Mouse (Mus musculus) forebrain, embryonic 14.5 days (tissue): Measurements from ENCODE around the gene Fam83b. TPM values are rescaled to one million over a fixed set of nuclear protein-coding genes. Genes with fewer than 3 reads are reported as not detected.

ENCODE experiments used
- ATAC-seq: fragments of 200-750 bp; cut with Nextera tagmentation; 2 replicates; pipeline ENCODE4 v1.8.0; 2017; ENCODE audit warnings: mild to moderate bottlenecking, moderate library complexity
- DNase-seq: peaks from one replicate; pipeline ENCODE4 v3.0.0-alpha.2; 2015; ENCODE audit warnings: low spot score
- H3K27ac ChIP-seq: fragments of 300-500 bp; sonication (generic); 2 replicates; pipeline ENCODE4 v1.5.1; 2014; ENCODE audit warnings: low read depth, mild to moderate bottlenecking, control low read depth, low read length, moderate library complexity
- H3K27me3 ChIP-seq: fragments of 300-500 bp; sonication (generic); replicated peaks from 2 replicates; pipeline ENCODE4 v1.6.1; 2014; ENCODE audit warnings: low read length, control low read depth, mixed read lengths; ENCODE audit not compliant: control insufficient read depth, insufficient read depth
- H3K36me3 ChIP-seq: fragments of 300-500 bp; sonication (generic); 2 replicates; pipeline ENCODE4 v1.6.1; 2014; ENCODE audit warnings: low read length, control low read depth; ENCODE audit not compliant: control insufficient read depth, insufficient read depth
- H3K4me1 ChIP-seq: fragments of 300-500 bp; sonication (generic); 2 replicates; pipeline ENCODE4 v1.6.1; 2014; ENCODE audit warnings: antibody characterized with exemption, low read length, control low read depth; ENCODE audit not compliant: control insufficient read depth, insufficient read depth
- H3K4me2 ChIP-seq: fragments of 300-500 bp; sonication (generic); 2 replicates; pipeline ENCODE4 v1.6.1; 2014; ENCODE audit warnings: mild to moderate bottlenecking, control low read depth, low read length
- H3K4me3 ChIP-seq: fragments of 300-500 bp; sonication (generic); 2 replicates; pipeline ENCODE4 v1.5.1; 2014; ENCODE audit warnings: low read depth, low read length, control low read depth
- H3K9ac ChIP-seq: fragments of 300-500 bp; sonication (generic); 2 replicates; pipeline ENCODE4 v1.6.1; 2014; ENCODE audit warnings: mild to moderate bottlenecking, low read length, control low read depth, moderate library complexity
- H3K9me3 ChIP-seq: fragments of 300-500 bp; sonication (generic); replicated peaks from 2 replicates; pipeline ENCODE4 v1.6.1; 2016; ENCODE audit warnings: low read length, control low read depth, mixed read lengths; ENCODE audit not compliant: control insufficient read depth
- WGBS: fragments of 180-500 bp; shearing (Covaris S2); extraction: QIAGEN DNeasy Blood & Tissue Kit; methylation state at CpG from one replicate; pipeline ENCODE4 v1.1.7; 2014; 5-methylcytosine and 5-hydroxymethylcytosine counted together
- polyA plus RNA-seq: library from polyadenylated mRNA; unstranded; fragments of >200 nt; fragmentation: Nextera tagmentation; extraction: Ambion mirVana; gene quantifications from 2 replicates; pipeline ENCODE4 v1.2.1, GENCODE M21; 2014

The Fam83b gene
- 0.07 TPM in 1 of 2 replicates, not detected in the other for polyA plus RNA-seq

DNA sequence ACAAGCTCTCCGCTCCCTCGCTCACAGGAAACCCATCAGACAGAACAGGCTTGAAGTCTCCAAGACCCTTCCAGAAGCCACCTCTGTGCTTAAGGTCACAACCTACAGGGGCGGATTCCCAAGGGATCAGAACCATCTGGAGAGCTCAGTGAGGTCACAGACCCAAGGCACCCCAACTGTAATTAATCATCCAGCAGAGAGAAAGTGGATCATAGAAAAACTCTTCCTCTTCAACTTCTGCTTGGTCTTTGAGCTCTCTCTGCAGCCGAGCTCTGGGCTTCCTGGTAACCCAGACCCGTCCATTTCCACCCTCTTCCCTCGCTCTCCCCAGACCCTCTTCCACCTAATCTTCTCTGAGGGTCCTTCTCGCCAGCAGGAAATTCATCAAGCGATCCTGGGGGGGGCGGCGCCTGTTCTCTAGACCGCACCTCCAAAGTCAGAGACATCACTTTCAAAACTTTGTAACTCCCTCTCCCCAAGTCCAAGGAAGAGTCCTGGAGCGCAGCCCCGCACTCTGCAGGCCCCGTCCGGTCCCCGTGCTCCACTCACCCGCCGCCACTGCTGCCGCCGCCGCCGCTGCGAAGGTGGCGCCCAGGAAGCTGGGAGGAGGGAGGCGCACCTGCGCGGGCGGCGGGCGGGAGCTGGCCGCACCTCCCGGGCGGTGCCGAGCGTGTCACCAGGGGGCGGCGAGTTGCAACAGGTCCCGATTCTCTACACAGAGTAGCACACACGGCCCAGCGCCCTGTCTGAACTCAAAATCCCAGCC, at the start of gene Fam83b:
Fam83b (minus strand) TSS at position 602 of the 766 bp plus-strand sequence.
- Histone ChIP-seq H3K9me3 (no peaks in the 10 kb centered on the region), H3K4me1 (no peaks in the 10 kb centered on the region), H3K36me3 (no peaks in the 10 kb centered on the region), H3K9ac (peak within 1 kb of the TSS; percentile 56; the same call in 1 of the 2 replicates), H3K4me2 (peak within 1 kb of the TSS; percentile 91), H3K27me3 (no peaks in the 10 kb centered on the region), H3K27ac (no peak within 1 kb of the TSS), H3K4me3 (peak within 1 kb of the TSS; percentile 52)
- ATAC-seq: peak; percentile 69
- 6% methylated on average over 40 of the region's 40 CpGs for WGBS
- peak; percentile 10 for DNase-seq

DNA sequence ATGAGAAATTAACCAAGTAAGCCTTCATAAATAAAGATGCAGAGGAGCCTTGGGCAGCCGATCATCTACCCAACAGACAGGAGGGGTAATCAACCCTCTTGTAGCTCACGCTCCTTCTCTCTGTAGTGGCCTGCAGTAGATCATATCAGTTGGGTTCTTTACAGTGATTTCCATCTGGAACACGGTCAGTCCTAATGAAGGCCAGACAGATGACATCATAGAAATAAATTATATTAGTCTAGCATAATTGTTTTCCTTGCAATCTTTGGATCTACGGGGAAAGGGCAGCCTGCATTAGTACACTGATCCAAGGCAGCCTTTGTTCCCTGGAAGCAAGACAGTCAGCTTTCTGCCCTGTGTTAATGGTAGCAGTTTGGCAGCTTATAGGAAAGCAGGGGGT, 47.2 kb upstream of the Fam83b start:
- 82% methylated on average over 4 of the region's 4 CpGs for WGBS
- Histone ChIP-seq H3K4me2 (no peak overlapping the region), H3K27ac (no peak overlapping the region), H3K4me3 (no peak overlapping the region), H3K36me3 (no peaks in the 10 kb centered on the region), H3K9ac (no peak overlapping the region), H3K9me3 (no peaks in the 10 kb centered on the region), H3K4me1 (no peaks in the 10 kb centered on the region), H3K27me3 (no peaks in the 10 kb centered on the region)
- no peak for ATAC-seq
- DNase-seq: no peak

DNA sequence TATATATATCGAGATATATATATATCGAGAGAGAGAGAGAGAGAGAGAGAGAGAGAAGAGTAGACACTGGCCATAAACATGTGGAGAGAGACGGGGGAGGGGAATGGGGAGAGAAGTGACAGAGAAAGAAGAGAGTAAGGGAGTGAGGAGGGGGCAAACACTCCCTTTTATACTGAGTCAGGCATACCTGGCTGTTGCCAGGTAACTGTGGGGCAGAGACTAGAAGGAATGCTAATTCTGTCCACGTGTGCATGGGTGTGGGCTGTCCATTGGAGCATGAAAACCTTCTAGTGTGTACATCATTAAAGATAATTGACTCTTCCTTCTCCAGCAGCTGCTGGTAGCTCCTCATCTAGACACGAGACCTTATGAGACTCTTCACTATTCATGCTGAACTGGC, 36.8 kb upstream of the Fam83b start:
- DNase-seq: no peak
- Histone ChIP-seq H3K9me3 (no peaks in the 10 kb centered on the region), H3K4me2 (no peak overlapping the region), H3K27ac (no peak overlapping the region), H3K4me3 (no peak overlapping the region), H3K36me3 (no peaks in the 10 kb centered on the region), H3K4me1 (no peaks in the 10 kb centered on the region), H3K9ac (no peak overlapping the region), H3K27me3 (no peaks in the 10 kb centered on the region)
- ATAC-seq: no peak
- 76% methylated on average over 5 of the region's 5 CpGs for WGBS

DNA sequence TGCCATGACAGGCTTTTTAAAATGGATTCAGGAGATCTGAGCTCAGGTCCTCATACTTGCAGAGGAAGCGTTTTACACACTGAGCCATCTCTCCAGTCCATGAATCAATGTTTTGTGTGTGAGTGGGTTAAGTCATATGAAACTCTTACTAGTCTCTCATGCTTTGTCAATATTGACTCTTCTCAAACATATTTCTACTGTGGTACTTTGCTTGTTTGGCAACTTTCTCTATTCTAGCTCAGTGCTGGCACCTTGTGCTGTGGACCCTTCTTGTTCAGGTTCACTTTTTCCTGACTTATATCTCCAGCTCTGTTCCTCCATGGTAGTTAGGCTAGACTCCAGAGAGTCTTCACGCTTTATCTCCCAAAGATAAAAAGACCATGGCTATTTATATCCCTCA, 36.0 kb upstream of the Fam83b start:
- H3K4me1 ChIP-seq: no peaks in the 10 kb centered on the region
- no peak overlapping the region for H3K9ac ChIP-seq
- DNase-seq (no peak), ATAC-seq (no peak)
- H3K4me2 ChIP-seq: no peak overlapping the region
- no peaks in the 10 kb centered on the region for H3K36me3 ChIP-seq
- no peak overlapping the region for H3K4me3 ChIP-seq
- 94% methylated on average over 2 of the region's 2 CpGs for WGBS
- no peak overlapping the region for H3K27ac ChIP-seq
- no peaks in the 10 kb centered on the region for H3K27me3 ChIP-seq
- no peaks in the 10 kb centered on the region for H3K9me3 ChIP-seq

DNA sequence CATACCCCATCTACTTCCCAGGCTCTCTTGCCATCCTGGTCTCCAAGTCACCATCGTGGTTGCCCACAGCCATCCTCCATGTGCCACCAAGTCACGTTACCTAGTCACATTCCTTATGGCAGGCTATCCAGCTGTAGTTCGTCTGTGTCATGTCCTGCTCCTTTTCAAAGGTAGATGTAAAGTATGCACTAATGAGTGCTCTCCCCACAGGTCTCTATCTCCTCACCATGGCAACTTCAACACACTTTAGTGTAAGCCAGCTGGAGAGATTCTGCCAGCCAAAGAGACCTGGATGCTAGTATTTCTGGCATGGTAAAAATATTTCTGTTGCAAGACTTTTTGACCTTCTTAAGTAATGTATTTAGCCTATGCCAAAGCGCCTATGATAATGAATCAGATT, 30.5 kb upstream of the Fam83b start:
- Histone ChIP-seq H3K4me1 (no peaks in the 10 kb centered on the region), H3K36me3 (no peaks in the 10 kb centered on the region), H3K4me3 (no peak overlapping the region), H3K9me3 (no peaks in the 10 kb centered on the region), H3K9ac (no peak overlapping the region), H3K27me3 (no peaks in the 10 kb centered on the region), H3K27ac (no peak overlapping the region), H3K4me2 (no peak overlapping the region)
- ATAC-seq: no peak
- WGBS: 69% methylated on average over 4 of the region's 4 CpGs
- no peak for DNase-seq

DNA sequence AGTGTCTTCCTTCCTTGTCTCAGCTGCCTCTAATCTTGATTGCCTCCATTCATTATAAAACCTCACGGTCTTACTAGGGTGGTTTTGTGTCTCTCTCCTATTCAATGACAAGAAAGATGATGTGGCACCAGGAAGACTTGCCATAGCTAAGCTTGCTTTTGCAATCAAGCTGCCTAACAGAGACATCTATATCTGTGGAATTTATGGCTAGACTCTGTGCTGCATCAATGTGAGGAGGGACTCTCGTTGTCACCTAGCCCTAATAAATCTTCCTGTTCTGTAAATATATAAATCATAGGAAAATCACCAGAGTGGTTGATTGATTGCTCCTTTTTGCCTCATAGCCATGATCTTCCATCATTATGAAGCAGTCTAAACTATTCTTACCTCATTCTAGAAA, 26.9 kb upstream of the Fam83b start:
- Histone ChIP-seq H3K4me2 (no peak overlapping the region), H3K4me3 (no peak overlapping the region), H3K9me3 (no peaks in the 10 kb centered on the region), H3K27ac (no peak overlapping the region), H3K9ac (no peak overlapping the region), H3K27me3 (no peaks in the 10 kb centered on the region), H3K4me1 (no peaks in the 10 kb centered on the region), H3K36me3 (no peaks in the 10 kb centered on the region)
- DNase-seq (no peak), ATAC-seq (no peak)
- 65% methylated on average over 2 of the region's 2 CpGs for WGBS

DNA sequence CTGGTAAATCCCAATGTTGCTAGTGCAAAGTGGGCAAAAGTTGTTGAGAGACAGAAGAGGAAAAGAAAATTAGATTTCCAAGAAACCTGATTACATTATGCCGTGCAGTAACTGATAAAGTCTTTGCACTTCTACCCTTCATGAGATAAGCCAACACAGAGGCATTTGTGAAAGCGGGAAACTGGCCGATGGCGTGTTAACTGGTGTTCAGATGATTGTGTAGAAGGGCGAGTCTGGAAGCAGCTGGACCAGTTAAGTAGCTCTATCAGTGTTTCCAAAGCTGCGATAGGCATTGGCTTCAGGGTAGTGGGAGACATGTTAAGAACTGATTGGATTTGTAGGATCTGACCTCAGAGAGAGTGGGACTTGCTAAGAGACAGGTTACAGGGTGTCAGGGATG, 17.0 kb upstream of the Fam83b start:
- H3K4me3 ChIP-seq: no peak overlapping the region
- no peaks in the 10 kb centered on the region for H3K9me3 ChIP-seq
- ATAC-seq (no peak), DNase-seq (no peak)
- H3K27ac ChIP-seq: no peak overlapping the region
- no peak overlapping the region for H3K9ac ChIP-seq
- no peaks in the 10 kb centered on the region for H3K27me3 ChIP-seq
- H3K4me2 ChIP-seq: no peak overlapping the region
- no peaks in the 10 kb centered on the region for H3K36me3 ChIP-seq
- WGBS: 92% methylated on average over 6 of the region's 6 CpGs
- no peaks in the 10 kb centered on the region for H3K4me1 ChIP-seq

DNA sequence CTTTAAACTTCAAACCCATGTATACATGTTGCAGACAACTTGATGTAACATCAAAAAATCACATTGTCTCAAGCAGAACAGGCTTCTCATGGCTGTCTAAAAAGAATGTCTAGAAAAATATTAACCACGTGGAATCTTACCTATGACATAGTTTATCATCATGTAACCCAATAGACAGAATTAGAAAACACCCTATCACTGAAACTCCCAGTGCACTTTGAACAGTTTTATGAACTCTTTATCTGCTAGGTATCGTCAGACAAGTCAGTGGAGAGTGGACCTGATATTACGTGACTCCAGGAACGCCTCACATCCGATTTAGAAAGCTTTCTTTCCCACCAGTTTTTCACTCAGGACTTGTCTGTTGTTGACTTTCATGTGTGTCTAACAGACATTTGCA, 15.1 kb upstream of the Fam83b start:
- H3K27me3 ChIP-seq: no peaks in the 10 kb centered on the region
- H3K27ac ChIP-seq: no peak overlapping the region
- H3K4me2 ChIP-seq: no peak overlapping the region
- DNase-seq (no peak), ATAC-seq (no peak)
- no peaks in the 10 kb centered on the region for H3K9me3 ChIP-seq
- no peaks in the 10 kb centered on the region for H3K4me1 ChIP-seq
- H3K4me3 ChIP-seq: no peak overlapping the region
- WGBS: 92% methylated on average over 5 of the region's 5 CpGs
- no peak overlapping the region for H3K9ac ChIP-seq
- no peaks in the 10 kb centered on the region for H3K36me3 ChIP-seq

DNA sequence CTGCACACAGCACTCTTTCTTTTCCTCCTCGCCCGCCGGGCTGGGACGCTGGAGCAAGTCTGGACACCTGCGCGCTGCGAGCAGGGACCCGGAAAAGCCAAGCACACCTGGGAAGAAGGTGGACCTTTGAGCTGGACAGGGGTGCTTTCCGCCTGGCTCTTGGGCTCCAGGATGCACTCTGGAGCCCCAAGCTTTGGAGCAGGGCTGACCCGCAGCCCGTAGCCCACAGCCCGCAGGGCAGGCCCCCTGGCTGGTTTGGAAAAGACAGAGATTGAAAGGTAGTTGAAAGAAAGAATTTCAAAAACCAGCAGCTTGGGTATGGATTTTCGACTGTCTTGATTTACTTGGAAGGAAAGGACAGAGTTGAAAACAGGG, 352 bp upstream of the Fam83b start:
- no peak overlapping the region for H3K27ac ChIP-seq
- DNase-seq: no peak
- no peaks in the 10 kb centered on the region for H3K9me3 ChIP-seq
- H3K9ac ChIP-seq: peak overlapping the region; percentile 56; the same call in 1 of the 2 replicates
- ATAC-seq: 0 out of 2 replicates have a peak, but pooled peaks have one; percentile 14
- no peaks in the 10 kb centered on the region for H3K27me3 ChIP-seq
- no peaks in the 10 kb centered on the region for H3K36me3 ChIP-seq
- H3K4me1 ChIP-seq: no peaks in the 10 kb centered on the region
- WGBS: 2% methylated on average over 13 of the region's 13 CpGs
- peak overlapping the region; percentile 91 for H3K4me2 ChIP-seq
- peak overlapping the region; percentile 52 for H3K4me3 ChIP-seq
